Mouse (Mus musculus) liver, adult (tissue): ENCODE measurements around the gene Rras2.
A peak's percentile ranks its signal among the peaks of the same experiment; 100 is the strongest.

Experiments
- GATA4 ChIP-seq: IDR thresholded peaks from 2 replicates; pipeline ENCODE4 v1.6.1; 2014; ENCODE audit warnings: mild to moderate bottlenecking, low read length; ENCODE audit not compliant: insufficient replicate concordance

Gene Rras2

DNA sequence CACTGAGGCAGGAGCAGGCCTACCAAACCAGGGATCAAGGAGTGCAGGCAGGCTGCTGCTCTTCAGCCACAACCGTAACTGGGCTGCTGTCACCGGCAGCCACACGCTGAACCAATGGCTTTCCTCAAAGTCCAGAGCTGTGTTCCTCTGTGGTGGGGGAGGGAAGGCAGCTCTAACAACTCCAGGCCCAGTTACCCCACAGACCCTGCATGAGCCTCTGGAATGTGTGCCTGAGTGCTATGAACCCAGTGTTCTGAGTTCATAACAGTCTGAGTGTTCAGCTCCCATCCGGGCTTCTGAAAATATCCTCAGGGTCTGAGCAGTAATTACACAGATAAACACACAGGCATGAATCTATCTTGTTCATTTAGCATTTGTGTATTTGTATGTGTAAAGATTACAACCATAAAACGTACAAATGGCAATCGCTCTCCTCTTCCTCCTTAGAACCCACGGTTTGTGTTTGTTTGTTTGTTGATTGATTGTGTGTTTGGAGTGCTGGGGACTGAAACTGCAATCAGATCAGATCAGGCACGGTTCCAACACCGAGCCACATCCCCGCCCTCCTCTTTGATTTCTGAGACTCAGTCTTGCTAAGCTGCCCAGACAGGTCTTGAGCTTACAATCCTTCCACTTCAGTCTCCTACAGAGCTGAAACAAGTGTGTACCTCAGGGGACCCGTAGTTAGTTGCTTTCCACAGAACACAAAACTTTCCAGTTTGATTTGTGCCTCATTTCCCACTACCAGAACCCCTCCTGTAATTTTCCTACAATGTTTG is 52.0 kb downstream of the Rras2 start:
- no peak for TF ChIP-seq GATA4

DNA sequence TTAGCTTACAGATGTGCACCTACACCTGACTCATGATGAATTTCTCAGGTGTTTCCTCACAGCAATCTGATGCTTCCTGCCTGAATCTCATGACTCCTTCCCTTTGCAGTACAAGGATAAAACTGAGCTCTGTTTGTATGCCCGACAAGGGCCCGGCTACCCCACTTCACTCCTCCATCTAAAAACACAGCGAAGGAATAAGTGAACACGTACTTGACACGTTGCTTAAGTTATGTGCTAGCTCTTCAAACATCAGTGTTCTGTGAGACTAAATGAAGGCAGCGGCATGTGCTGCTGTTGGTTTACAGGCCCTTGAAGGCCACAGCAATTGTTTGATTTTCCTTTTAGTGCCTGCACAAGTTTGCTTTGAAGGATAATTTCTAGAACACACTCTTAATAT is 53.6 kb downstream of the Rras2 start:
- TF ChIP-seq GATA4: no peak

DNA sequence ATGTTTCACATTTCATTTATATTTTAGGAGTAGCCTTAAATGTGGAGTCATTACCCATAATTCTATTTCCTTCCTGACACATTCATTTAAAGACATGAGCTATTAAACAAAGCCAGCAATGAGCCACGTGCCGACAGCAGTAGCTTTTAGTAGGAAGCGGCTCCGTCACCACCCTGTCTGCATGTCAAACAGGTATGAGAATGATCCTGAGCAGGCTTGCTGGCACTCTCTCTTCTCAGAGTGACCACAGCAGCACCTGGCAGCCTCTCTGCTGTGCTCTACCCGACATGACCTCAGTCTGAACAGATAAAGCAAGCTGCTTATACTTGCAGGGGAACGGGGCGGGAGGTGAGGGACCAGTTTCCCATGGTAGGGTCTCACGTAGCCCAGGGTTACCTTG is 54.0 kb downstream of the Rras2 start:
- TF ChIP-seq GATA4: no peak

DNA sequence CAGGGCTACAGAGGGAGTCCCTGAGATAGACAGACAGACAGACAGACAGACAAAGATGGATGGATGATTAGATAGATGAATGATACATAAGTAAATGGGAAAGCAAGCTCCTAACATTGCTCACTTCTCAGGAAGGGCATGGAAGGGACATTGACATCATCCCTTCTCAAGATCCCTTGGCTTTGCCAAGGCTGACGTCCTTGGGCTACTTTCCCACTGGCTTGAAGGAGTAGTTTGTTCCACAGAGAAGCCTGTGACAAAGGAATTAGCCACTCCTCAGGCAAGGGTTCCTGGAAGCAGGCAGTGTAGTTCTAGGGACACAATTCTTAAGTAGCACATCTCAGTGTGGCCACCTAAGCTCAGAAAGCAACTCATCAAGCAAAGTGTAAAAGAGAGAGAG is 55.1 kb downstream of the Rras2 start:
- TF ChIP-seq GATA4: no peak

DNA sequence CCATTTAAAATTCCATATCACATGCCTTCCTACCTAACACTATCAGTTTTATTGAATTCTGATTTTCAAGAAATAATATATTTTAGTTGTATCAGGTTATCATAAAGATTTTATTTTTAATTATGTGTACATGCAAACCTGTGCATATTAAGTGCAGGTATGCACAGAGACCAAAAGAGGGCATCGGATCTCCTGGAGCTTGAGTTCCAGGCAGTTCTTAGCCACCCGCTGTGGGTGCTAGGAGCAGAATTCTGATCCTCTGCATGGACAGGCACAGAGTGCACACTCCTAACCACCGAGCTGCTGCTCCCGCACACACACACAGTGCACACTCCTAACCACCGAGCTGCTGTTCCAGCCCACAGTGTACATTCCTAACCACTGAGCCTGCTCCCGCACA is 57.1 kb downstream of the Rras2 start:
- no peak for TF ChIP-seq GATA4

DNA sequence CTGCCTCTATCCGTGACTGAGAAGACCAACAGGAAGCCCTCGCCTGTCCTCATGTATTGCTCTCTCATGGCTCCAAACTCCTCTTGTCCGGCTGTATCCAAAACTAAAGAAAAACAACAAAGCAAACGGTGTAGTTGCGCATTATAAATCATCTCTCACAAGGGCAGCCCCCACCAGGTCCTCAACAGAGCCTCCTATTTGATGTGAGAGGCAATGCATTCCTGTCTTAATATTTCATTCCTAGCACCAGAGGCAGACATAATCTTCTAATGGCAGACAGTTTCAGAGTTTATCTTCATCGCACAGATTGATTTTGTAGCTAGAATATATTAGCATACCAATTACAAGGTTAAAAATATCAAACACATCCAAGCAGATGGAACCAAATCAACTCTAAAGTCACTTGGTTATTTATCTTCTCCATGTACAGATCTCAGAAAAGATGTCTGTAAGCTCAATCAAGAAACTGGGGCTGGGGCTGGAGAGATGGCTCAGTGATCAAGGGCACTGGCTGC is 58.6 kb downstream of the Rras2 start:
- TF ChIP-seq GATA4: no peak

DNA sequence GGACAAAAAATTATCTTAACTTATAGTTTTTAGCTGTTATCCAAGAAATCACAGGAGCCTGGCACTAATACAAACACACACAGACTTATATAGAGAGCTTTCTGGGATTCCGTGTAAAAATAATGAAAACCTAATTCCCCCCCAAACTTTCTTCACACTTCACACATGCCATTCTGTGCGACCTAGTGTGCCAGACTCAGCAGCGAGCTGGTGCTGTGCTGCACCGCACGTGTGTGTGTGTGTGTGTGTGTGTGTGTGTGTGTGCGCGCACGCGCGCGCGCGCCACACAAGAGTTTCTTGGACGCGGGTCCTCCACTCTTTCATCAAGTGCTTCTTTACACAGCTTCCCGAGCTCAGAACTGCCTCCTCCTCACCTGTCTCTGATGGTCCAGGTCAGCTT is 59.4 kb downstream of the Rras2 start:
- TF ChIP-seq GATA4: no peak

DNA sequence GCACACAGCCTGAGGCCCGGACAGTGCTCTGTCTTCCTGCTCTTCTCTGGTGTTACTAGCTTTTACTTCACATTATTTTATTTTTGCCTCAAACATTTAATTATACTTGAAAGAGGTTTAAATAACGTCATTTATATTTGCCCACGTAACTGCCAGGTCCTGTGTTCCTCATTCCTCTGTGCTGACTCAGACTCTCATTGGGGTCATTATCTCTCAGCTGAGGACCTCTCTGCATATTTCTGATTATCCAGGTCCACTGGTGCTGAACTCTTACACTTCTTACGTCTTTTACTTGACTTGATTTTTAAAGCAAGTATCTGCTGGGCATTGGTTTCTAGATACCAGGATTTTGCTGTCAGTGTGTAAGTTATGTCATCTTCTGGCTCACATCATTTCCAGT is 63.9 kb downstream of the Rras2 start:
- no peak for TF ChIP-seq GATA4

DNA sequence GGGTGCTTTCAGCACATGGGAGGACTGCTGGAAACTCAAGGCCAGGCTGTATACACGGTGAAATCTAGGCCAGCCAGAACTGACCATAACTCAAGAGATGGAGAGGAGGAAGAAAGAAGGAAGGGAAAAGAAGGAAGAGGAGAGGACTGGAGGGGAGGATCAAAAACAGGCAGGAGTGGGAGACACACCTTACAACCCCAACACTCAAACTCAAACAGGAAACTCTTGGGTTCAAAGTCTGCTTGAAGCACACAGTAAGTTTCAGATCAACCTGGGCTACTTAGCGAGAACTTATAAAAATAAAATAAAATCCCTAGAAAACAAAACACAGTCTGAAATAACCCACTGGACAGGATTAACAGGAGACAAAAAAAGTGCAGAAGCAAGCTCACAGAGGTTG is 71.8 kb downstream of the Rras2 start:
- no peak for TF ChIP-seq GATA4

DNA sequence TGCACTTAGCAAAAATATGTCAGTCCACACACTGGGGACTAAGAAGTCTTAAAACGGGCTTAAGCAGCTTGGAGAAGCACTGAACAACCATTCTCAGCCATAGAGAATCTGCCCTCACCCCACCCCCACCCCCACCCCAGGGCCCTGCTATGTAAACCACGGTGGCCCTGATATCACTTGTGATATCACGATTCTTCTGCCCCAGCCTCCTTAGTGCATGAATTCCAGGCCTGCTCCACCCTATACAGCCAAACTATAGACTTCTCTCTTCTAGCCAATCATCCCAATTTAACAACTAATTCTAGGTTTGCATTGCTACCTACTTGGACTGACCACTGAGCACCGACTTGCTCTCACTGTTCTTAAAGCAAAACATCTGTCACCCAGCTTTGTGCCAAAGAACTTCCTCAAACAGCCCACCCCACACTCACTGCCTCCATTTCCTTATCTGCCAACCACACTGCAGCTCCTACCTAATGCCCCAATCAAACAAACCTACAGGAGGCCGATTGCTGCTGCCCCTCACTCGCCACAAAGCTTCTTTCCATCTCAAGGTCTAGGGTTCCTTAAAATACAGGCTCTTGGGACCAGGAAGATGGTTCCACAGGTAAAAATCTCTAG is 73.5 kb downstream of the Rras2 start:
- no peak for TF ChIP-seq GATA4

DNA sequence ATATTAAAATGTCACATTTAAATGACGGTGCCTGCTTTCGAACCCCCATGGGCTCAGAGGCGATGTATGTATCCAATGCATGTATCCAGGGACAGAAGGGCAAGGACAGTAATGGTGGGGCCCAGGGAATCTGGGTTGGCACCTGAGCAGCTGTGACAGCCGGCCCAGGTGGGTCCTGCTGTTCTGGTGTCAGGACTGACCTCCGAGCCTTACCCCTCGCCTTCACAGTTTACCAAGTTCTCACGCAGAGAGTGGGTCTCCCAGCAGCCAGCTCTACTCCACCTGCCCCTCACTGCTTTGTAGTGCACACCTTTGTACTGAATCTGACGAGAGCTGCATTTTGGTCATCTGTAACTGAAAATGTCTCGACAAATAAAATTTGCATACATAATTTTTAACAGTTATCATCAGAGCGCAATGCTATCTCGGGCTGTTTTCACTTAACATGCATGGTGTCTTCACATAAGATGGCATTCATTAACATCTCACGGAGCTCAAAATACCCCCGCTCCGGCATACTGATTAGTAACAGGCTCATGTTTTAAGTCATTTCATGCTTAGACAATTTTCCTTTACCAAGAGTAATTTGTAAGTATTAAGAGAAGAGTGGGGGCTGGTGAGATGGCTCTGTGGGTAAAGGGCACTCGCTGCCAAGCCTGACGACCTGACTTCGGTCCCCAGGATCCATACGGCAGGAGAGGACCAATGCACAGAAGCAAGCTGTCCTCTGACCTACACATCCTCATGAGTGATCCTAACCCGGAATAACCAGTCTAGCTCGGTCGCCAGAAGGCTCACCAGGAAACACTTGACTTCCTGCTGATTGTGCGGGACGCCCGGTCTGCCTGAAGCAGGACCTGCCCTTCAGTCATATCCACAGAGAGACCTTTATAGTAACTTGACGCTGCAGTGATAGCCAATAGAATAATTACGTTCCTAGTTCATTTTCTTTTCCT is 74.3 kb downstream of the Rras2 start:
- peak; percentile 73; the same call in 1 of the 2 replicates for TF ChIP-seq GATA4

DNA sequence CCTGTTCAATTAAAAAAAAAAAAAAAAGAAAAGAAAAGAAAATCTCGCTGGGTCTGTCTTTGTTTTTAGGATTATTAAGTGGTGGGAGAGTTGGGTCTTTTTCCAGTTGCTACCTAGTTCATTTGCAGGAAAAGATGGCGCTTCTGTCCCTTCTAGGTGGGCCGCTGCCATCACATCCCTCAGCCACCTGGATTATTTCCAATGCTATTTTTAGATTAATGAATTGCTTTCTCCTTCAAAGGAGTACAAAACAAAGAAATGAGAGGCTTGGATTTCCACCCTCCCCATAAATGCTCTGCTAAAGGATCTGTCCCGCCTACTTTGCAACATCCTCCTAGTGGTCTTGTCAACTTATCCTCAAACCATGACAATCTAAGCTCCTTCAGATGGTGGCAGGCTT is 76.2 kb downstream of the Rras2 start:
- TF ChIP-seq GATA4: no peak

DNA sequence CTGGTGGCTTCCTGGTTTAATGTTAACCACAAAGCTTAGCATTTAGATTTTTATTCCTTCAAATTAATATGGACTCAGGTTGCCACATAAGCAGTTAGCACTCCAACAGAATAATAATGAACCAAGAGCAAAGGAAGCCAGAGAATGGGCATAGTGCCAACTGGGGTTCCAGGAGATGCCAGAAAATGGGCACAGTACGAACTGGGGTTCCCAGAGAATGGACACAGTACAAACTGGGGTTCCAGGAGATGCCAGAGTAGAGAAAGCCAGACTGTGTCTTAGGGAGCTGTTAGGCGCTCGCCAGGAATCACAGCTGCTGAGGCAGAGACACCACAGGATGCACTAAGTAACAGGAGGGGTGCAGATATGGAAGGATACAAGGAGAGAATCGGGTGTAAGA is 80.3 kb downstream of the Rras2 start:
- TF ChIP-seq GATA4: no peak

DNA sequence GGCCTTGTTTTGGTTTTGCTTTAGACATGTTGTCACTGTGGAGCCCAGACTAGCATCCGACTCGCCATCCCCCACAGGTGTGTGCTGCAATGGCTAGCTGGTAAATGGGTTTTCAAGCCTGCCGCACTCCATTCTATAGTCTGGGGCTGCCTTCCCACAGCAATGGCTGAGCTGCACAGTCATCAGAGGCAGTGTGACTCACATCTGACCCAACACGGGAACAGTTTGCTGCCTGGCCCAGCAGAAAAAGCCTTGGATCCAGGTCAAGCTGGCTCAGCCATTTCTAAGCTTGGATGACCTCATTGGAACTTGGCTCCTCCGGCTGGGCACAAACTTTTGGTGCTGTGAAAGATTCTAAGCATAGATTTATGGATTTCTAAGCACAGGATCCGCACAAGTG is 88.0 kb downstream of the Rras2 start:
- no peak for TF ChIP-seq GATA4

DNA sequence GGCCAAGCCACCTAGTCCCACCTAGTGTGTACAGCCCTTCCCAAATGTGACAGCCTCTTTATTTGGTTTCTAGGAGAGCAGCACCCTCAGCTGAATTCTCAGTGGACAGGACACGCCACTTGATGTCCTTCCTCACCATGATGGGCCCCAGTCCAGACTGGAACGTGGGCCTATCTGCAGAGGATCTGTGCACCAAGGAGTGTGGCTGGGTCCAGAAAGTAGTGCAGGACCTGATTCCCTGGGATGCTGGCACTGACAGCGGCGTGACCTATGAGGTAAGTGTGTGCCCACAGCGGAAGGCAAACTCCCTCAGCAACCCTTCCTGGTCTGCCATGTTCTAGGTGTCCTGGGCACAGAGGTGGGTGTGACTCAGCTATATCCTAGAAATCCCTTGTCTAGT is 88.8 kb downstream of the Rras2 start:
- no peak for TF ChIP-seq GATA4

DNA sequence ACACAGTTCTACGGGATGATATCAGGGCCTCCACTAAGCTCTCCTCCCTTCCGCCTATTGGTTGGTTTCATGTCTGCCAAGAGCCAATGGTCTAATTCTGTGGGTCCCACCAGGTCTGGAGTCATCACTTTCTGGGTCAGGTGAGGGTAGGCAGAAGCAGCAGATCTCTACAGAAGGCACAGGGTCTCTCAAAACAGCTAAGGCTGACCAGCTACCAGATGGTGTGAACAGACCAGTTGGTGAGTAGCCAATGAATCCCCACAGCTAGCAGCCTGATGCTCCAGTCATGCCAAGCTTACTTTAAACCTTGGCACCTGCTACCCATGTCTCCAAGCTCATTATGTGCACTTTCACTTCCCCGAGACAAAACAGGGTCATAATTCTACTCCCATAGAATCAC is 90.2 kb downstream of the Rras2 start:
- no peak for TF ChIP-seq GATA4

DNA sequence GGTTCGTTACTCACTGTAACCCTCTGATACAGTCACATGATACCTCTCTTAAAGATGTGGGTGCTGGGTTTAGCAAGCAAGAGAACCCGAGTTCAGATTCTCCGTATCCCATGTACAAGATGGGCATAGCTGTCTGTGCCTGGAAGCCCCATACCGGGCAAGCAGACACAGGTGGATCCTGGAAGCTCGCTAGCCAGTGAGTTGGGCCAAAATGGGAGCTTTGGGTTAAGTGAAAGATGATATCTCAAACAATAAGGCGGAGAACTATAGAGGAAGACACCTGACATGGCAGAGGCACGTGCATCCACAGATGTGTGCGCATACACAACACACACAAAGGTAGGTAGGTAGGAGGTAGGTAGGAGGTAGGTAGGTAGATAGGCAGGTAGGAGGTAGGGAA is 90.7 kb downstream of the Rras2 start:
- TF ChIP-seq GATA4: no peak
